Mouse (Mus musculus): ENCODE results near the gene Ski.

Gene Ski

GRCm38 (mm10) chr4:155213752-155214054 is 8.7 kb downstream of the Ski start:
- DNase-seq: no peak

- no peak for DNase-seq
Observed at GRCm38 (mm10) chr4:155213052-155213751, 9.2 kb downstream of the Ski start.

- DNase-seq: no peak
Observed at GRCm38 (mm10) chr4:155209494-155209893, 12.9 kb downstream of the Ski start.

GRCm38 (mm10) chr4:155209079-155209478 is 13.3 kb downstream of the Ski start:
- DNase-seq: no peak

- no peak for DNase-seq
Observed at GRCm38 (mm10) chr4:155208613-155209012, 13.8 kb downstream of the Ski start.

- DNase-seq: no peak
Observed at GRCm38 (mm10) chr4:155207841-155208240, 14.6 kb downstream of the Ski start.

GRCm38 (mm10) chr4:155206498-155206897 is 15.9 kb downstream of the Ski start:
- DNase-seq: no peak

GRCm38 (mm10) chr4:155205919-155206318 is 16.5 kb downstream of the Ski start:
- no peak for DNase-seq

GRCm38 (mm10) chr4:155201764-155202163 is 20.6 kb downstream of the Ski start:
- no peak for DNase-seq

GRCm38 (mm10) chr4:155200861-155201390 is 21.5 kb downstream of the Ski start:
- DNase-seq: no peak

- DNase-seq: no peak
Observed at GRCm38 (mm10) chr4:155197726-155198125, 24.7 kb downstream of the Ski start.

- DNase-seq: no peak
Observed at GRCm38 (mm10) chr4:155195204-155195603, 27.2 kb downstream of the Ski start.

GRCm38 (mm10) chr4:155190275-155190674 is 32.1 kb downstream of the Ski start:
- DNase-seq: no peak

- no peak for DNase-seq
Observed at GRCm38 (mm10) chr4:155189711-155190139, 32.7 kb downstream of the Ski start.

GRCm38 (mm10) chr4:155188803-155189202 is 33.6 kb downstream of the Ski start:
- DNase-seq: no peak

GRCm38 (mm10) chr4:155188341-155188740 is 34.1 kb downstream of the Ski start:
- no peak for DNase-seq

GRCm38 (mm10) chr4:155187192-155187674 is 35.2 kb downstream of the Ski start:
- no peak for DNase-seq

- DNase-seq: no peak
Observed at GRCm38 (mm10) chr4:155185845-155186244, 36.5 kb downstream of the Ski start.

GRCm38 (mm10) chr4:155184248-155185070 is 37.9 kb downstream of the Ski start:
- no peak for DNase-seq

- DNase-seq: no peak
Observed at GRCm38 (mm10) chr4:155183201-155183600, 39.2 kb downstream of the Ski start.

GRCm38 (mm10) chr4:155178981-155179512 is 43.3 kb downstream of the Ski start:
- DNase-seq: no peak

GRCm38 (mm10) chr4:155178274-155178673 is 44.1 kb downstream of the Ski start:
- peak; percentile 42 to 50 for DNase-seq

GRCm38 (mm10) chr4:155176210-155176609 is 46.2 kb downstream of the Ski start:
- DNase-seq: no peak

Data from spleen, adult 18-20 months (tissue).